Mouse (Mus musculus): ENCODE results near the gene Idua. TPM values are rescaled to one million over a fixed set of nuclear protein-coding genes. Genes with fewer than 3 reads are reported as not detected.

The Idua gene
- total RNA-seq, 1 experiment from 2014 or later: 10.7 TPM

GRCm38 (mm10) chr5:108651823-108652222 is 8.3 kb upstream of the Idua start:
- peak; percentile 51 for ATAC-seq (replicated peaks; ENCODE audit: insufficient number of reproducible peaks, low FRiP score, low TSS enrichment, poor library complexity, severe bottlenecking)

GRCm38 (mm10) chr5:108653341-108653740 is 6.8 kb upstream of the Idua start:
- no peak for ATAC-seq (replicated peaks; ENCODE audit: insufficient number of reproducible peaks, low FRiP score, low TSS enrichment, poor library complexity, severe bottlenecking)

GRCm38 (mm10) chr5:108654444-108654990 is 5.6 kb upstream of the Idua start:
- no peak for ATAC-seq (replicated peaks; ENCODE audit: insufficient number of reproducible peaks, low FRiP score, low TSS enrichment, poor library complexity, severe bottlenecking)

- no peak for ATAC-seq (replicated peaks; ENCODE audit: insufficient number of reproducible peaks, low FRiP score, low TSS enrichment, poor library complexity, severe bottlenecking)
Measured at GRCm38 (mm10) chr5:108655381-108655780, 4.8 kb upstream of the Idua start.

- ATAC-seq (replicated peaks; ENCODE audit: insufficient number of reproducible peaks, low FRiP score, low TSS enrichment, poor library complexity, severe bottlenecking): no peak
Measured at GRCm38 (mm10) chr5:108655891-108656650, 4.1 kb upstream of the Idua start.

GRCm38 (mm10) chr5:108657406-108657805 is 2.7 kb upstream of the Idua start:
- ATAC-seq (replicated peaks; ENCODE audit: insufficient number of reproducible peaks, low FRiP score, low TSS enrichment, poor library complexity, severe bottlenecking): no peak

GRCm38 (mm10) chr5:108658611-108659010 is 1.5 kb upstream of the Idua start:
- no peak for ATAC-seq (replicated peaks; ENCODE audit: insufficient number of reproducible peaks, low FRiP score, low TSS enrichment, poor library complexity, severe bottlenecking)

- peak; percentile 92 for ATAC-seq (replicated peaks; ENCODE audit: insufficient number of reproducible peaks, low FRiP score, low TSS enrichment, poor library complexity, severe bottlenecking)
Measured at GRCm38 (mm10) chr5:108660632-108661268, 619 bp downstream of the Idua start.

- ATAC-seq (replicated peaks; ENCODE audit: insufficient number of reproducible peaks, low FRiP score, low TSS enrichment, poor library complexity, severe bottlenecking): no peak
Measured at GRCm38 (mm10) chr5:108662772-108663171, 2.6 kb downstream of the Idua start.

GRCm38 (mm10) chr5:108665066-108665465 is 4.9 kb downstream of the Idua start:
- ATAC-seq (replicated peaks; ENCODE audit: insufficient number of reproducible peaks, low FRiP score, low TSS enrichment, poor library complexity, severe bottlenecking): no peak

- ATAC-seq (replicated peaks; ENCODE audit: insufficient number of reproducible peaks, low FRiP score, low TSS enrichment, poor library complexity, severe bottlenecking): no peak
Measured at GRCm38 (mm10) chr5:108667370-108667769, 7.2 kb downstream of the Idua start.

- ATAC-seq (replicated peaks; ENCODE audit: insufficient number of reproducible peaks, low FRiP score, low TSS enrichment, poor library complexity, severe bottlenecking): no peak
Measured at GRCm38 (mm10) chr5:108668387-108668932, 8.3 kb downstream of the Idua start.

- peak; percentile 84 for ATAC-seq (replicated peaks; ENCODE audit: insufficient number of reproducible peaks, low FRiP score, low TSS enrichment, poor library complexity, severe bottlenecking)
Measured at GRCm38 (mm10) chr5:108668977-108669936, 9.1 kb downstream of the Idua start, which contains the start of gene Dgkq. Gene Dgkq (minus strand): TSS chr5:108669672.

GRCm38 (mm10) chr5:108669986-108670385 is 9.9 kb downstream of the Idua start:
- ATAC-seq (replicated peaks; ENCODE audit: insufficient number of reproducible peaks, low FRiP score, low TSS enrichment, poor library complexity, severe bottlenecking): no peak

- no peak for ATAC-seq (replicated peaks; ENCODE audit: insufficient number of reproducible peaks, low FRiP score, low TSS enrichment, poor library complexity, severe bottlenecking)
Measured at GRCm38 (mm10) chr5:108670785-108671184, 10.7 kb downstream of the Idua start.

GRCm38 (mm10) chr5:108671757-108672156 is 11.6 kb downstream of the Idua start:
- no peak for ATAC-seq (replicated peaks; ENCODE audit: insufficient number of reproducible peaks, low FRiP score, low TSS enrichment, poor library complexity, severe bottlenecking)

- ATAC-seq (replicated peaks; ENCODE audit: insufficient number of reproducible peaks, low FRiP score, low TSS enrichment, poor library complexity, severe bottlenecking): no peak
Measured at GRCm38 (mm10) chr5:108674624-108675023, 14.5 kb downstream of the Idua start.

GRCm38 (mm10) chr5:108675251-108675816 is 15.2 kb downstream of the Idua start, which contains the start of gene Slc26a1:
Gene Slc26a1 (minus strand): TSS chr5:108675569.
- no peak for ATAC-seq (replicated peaks; ENCODE audit: insufficient number of reproducible peaks, low FRiP score, low TSS enrichment, poor library complexity, severe bottlenecking)

Measured in monocyte, adult 5-6 weeks (primary cell).